Mouse (Mus musculus) ES-Bruce4 (cell line): Measurements from ENCODE around the gene Cntf. TPM values are rescaled to one million over a fixed set of nuclear protein-coding genes. Genes with fewer than 3 reads are reported as not detected.

Source experiments
- H3K27ac ChIP-seq: 2 replicates; pipeline ENCODE4 v1.5.1; 2012; ENCODE audit warnings: low read length, inconsistent platforms; ENCODE audit not compliant: insufficient read depth
- H3K27me3 ChIP-seq: 2 replicates; pipeline ENCODE4 v1.6.1; 2012; ENCODE audit warnings: mild to moderate bottlenecking, low read length, inconsistent platforms; ENCODE audit not compliant: control insufficient read depth, poor library complexity, insufficient read depth, severe bottlenecking
- H3K36me3 ChIP-seq: 2 replicates; pipeline ENCODE4 v1.6.1; 2012; ENCODE audit warnings: inconsistent platforms, mild to moderate bottlenecking, low read length, moderate library complexity; ENCODE audit not compliant: control insufficient read depth, poor library complexity, insufficient read depth, severe bottlenecking
- H3K4me1 ChIP-seq: one replicate; pipeline ENCODE4 v1.8.1; 2011; ENCODE audit warnings: low read length; ENCODE audit not compliant: control insufficient read depth, insufficient read depth
- H3K4me3 ChIP-seq: 2 replicates; pipeline ENCODE4 v1.5.1; 2011; ENCODE audit warnings: low read depth, mild to moderate bottlenecking, low read length
- H3K9ac ChIP-seq: 2 replicates; pipeline ENCODE4 v1.6.1; 2012; ENCODE audit warnings: low read depth, mild to moderate bottlenecking, inconsistent platforms; ENCODE audit not compliant: poor library complexity, severe bottlenecking
- H3K9me3 ChIP-seq: replicated peaks from 2 replicates; pipeline ENCODE4 v1.6.1; 2012; ENCODE audit warnings: mild to moderate bottlenecking, low read length, inconsistent platforms; ENCODE audit not compliant: control insufficient read depth, poor library complexity, insufficient read depth, severe bottlenecking
- CTCF ChIP-seq: IDR thresholded peaks from one replicate; pipeline ENCODE4 v1.8.1; 2011; ENCODE audit warnings: low read depth, low read length
- EP300 ChIP-seq: IDR thresholded peaks from 2 replicates; pipeline ENCODE4 v1.6.1; 2011; ENCODE audit warnings: low read depth, low read length; ENCODE audit not compliant: insufficient read depth
- POLR2A ChIP-seq: IDR thresholded peaks from one replicate; pipeline ENCODE4 v1.8.1; 2011; ENCODE audit warnings: low read length; ENCODE audit not compliant: insufficient read depth
- polyA plus RNA-seq: library from polyadenylated mRNA; stranded (reverse); fragments of >200 nt; gene quantifications from 2 replicates; pipeline ENCODE4 v1.2.4, GENCODE M21; 2011; ENCODE audit warnings: low read depth; ENCODE audit not compliant: missing spikeins, insufficient read depth, insufficient read length

Gene Cntf
- polyA plus RNA-seq, result 6.4 and 6.7 TPM in 2 replicates

DNA sequence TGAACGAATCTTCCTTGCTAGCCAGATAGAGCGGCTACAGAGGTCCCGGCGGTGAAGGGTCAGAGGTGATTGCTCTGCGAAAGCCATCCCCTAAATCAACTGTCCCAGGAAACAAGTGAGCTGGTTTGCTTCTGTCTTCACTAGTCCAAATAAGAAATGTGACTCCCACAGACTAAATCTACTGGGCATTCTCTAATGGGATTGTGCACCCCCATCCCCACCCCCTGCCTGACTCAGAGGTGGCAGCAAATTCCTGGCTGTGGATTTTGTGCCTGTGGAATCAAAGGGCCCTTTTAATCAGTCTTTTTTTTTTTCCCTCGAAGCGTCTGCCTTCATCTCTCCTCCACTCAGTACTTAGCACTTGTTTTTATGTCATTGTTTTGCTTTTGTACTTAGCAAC lies at the start of gene Cntf:
Cntf (minus strand) TSS at position 325 of the 400 bp plus-strand sequence.
- H3K9ac ChIP-seq, result no peak within 1 kb of the TSS
- no peak within 1 kb of the TSS for H3K27ac ChIP-seq
- H3K27me3 ChIP-seq, result no peaks in the 10 kb centered on the region
- TF ChIP-seq EP300, result no peak
- no peak for TF ChIP-seq POLR2A
- no peak for TF ChIP-seq CTCF
- H3K4me3 ChIP-seq, result no peak within 1 kb of the TSS
- no peaks in the 10 kb centered on the region for H3K4me1 ChIP-seq
- H3K36me3 ChIP-seq, result peaks cover 28% of the 10 kb centered on the region
- H3K9me3 ChIP-seq, result no peaks in the 10 kb centered on the region

DNA sequence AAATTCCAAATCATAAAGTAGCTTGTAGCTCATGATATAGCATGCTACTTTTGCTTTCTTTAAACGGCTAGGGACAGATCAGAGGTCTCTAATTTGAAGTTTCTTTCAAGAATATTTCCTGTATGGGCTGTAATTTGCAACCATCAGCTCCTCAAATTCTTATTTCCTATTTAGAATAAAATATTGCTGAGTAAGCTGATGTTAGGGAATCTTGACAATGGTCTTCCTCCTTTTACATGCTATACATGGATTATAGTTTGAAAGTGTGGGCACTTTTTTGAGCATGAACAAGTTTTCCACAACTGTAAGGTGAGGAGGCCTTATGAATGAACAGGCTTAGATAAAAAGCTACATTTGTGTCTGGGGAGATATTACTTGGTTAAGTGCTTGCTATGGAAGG lies 48.5 kb upstream of the Cntf start:
- no peak overlapping the region for H3K9ac ChIP-seq
- no peak for TF ChIP-seq EP300
- no peak for TF ChIP-seq POLR2A
- no peak for TF ChIP-seq CTCF

DNA sequence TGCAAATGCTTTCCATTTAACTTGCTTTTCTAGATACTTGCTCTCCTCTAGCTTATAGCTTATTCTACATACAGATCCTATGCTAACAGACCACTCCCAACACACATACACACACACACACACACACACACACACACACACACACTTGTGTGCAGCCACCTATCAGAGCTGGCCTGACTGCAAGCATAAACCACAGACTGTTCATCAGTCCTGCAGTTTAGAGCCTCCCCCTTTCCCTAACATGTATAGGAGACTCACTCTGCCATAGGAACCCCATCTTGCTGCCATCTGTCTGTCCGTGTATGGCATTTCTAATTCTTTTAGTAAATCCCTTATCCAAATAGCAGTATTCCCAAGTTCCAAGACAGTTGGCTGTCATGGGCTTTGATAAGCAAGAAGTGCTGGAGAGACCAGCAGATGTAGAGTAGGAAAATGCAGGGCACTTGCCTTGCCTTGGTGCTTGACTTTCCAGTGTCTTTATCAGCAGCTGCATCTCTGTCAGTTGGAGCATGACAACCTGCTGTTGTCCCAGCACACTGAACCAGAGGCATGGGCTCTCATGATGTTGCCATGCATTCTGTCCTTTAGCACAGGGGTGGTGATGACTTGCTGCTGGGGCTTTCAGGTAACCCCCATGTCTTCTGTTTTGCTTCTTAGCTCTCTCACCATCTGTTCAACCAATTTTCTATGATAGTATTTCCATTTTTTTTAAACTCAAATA lies 47.4 kb upstream of the Cntf start:
- H3K4me1 ChIP-seq, result no peaks in the 10 kb centered on the region
- no peaks in the 10 kb centered on the region for H3K27me3 ChIP-seq
- H3K4me3 ChIP-seq, result no peak overlapping the region
- H3K9ac ChIP-seq, result no peak overlapping the region
- no peaks in the 10 kb centered on the region for H3K36me3 ChIP-seq
- no peaks in the 10 kb centered on the region for H3K9me3 ChIP-seq
- no peak overlapping the region for H3K27ac ChIP-seq
- no peak for TF ChIP-seq EP300
- no peak for TF ChIP-seq POLR2A
- no peak for TF ChIP-seq CTCF

More for the DNA sequence above, 48.5 kb upstream of the Cntf start:
- no peak overlapping the region for H3K27ac ChIP-seq
- H3K36me3 ChIP-seq, result no peaks in the 10 kb centered on the region
- H3K4me3 ChIP-seq, result no peak overlapping the region
- no peaks in the 10 kb centered on the region for H3K9me3 ChIP-seq
- H3K4me1 ChIP-seq, result no peaks in the 10 kb centered on the region
- H3K27me3 ChIP-seq, result no peaks in the 10 kb centered on the region

DNA sequence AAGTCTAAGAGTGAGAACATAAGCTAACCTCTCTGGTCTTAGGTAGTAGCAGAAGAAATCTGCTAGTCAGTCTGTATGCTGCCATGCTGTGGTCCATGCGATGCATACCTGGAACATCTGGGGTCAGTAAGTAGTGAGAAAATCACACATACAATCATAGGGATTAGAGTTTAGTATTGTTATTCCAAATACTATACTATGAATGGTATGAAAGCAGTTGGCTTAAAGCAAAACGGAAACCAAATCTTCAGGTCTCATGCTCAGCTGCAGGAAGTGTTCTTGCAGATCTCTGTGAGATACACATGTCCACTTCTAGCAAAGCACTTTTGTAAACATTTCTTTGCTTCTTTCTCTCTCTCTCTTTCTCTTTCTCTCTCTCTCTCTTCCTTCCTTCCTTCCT lies 40.8 kb upstream of the Cntf start:
- Histone ChIP-seq H3K4me1 (no peaks in the 10 kb centered on the region), H3K4me3 (no peak overlapping the region), H3K9me3 (no peaks in the 10 kb centered on the region), H3K27me3 (no peaks in the 10 kb centered on the region), H3K27ac (no peak overlapping the region), H3K9ac (no peak overlapping the region), H3K36me3 (no peaks in the 10 kb centered on the region)
- no peak for TF ChIP-seq EP300
- TF ChIP-seq POLR2A, result no peak
- no peak for TF ChIP-seq CTCF

DNA sequence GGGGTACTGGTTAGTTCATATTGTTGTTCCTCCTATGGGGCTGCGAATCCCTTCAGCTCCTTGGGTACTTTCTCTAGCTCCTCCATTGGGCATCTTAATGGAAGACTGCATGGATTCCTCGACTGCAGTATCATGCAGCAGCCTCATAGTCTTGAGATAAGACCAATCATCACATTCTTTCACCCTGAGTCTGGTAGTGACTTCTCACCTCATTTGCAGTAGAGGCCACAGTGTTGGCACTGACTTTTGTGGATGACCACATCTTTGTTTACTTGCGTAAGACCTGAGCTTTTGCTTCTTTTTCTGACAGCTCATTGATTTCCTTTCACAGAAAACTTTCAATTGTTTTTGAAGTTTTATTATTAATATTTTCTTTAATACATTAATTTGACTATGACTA lies 40.3 kb upstream of the Cntf start:
- H3K4me3 ChIP-seq, result no peak overlapping the region
- no peak for TF ChIP-seq POLR2A
- TF ChIP-seq CTCF, result no peak
- TF ChIP-seq EP300, result no peak

DNA sequence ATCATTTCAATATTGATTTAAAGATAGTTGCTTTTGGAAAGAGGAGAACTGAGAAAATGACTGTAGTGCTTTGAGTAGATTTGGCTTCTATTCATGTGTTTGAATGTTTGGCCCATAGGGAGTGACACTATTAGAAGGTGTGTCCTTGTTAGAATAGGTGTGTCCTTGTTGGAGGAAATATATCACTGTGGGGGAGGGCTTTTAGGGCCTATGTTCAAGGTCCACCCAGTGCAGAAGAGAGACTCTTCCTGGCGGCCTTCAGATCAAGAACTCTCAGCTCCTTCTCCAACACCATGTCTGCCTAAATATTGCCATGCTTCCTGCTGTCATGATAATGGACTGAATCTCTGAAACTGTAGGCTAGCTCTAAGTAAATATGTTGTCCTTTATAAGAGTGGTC lies 38.8 kb upstream of the Cntf start:
- no peaks in the 10 kb centered on the region for H3K36me3 ChIP-seq
- H3K9ac ChIP-seq, result no peak overlapping the region
- H3K27ac ChIP-seq, result no peak overlapping the region
- no peak overlapping the region for H3K4me3 ChIP-seq
- TF ChIP-seq EP300 (no peak), POLR2A (no peak), CTCF (no peak)
- no peaks in the 10 kb centered on the region for H3K27me3 ChIP-seq
- no peaks in the 10 kb centered on the region for H3K4me1 ChIP-seq
- H3K9me3 ChIP-seq, result no peaks in the 10 kb centered on the region

More for the DNA sequence above, 40.3 kb upstream of the Cntf start:
- Histone ChIP-seq H3K27me3 (no peaks in the 10 kb centered on the region), H3K9me3 (no peaks in the 10 kb centered on the region), H3K36me3 (no peaks in the 10 kb centered on the region), H3K9ac (no peak overlapping the region), H3K4me1 (no peaks in the 10 kb centered on the region), H3K27ac (no peak overlapping the region)
